Mouse (Mus musculus): ENCODE data around the gene Sema4g.

- TF ChIP-seq CTCF (IDR thresholded peaks at IDR 0.05; ENCODE audit: control insufficient read depth, insufficient read depth, insufficient replicate concordance, low read depth, low read length) = no peak
- TF ChIP-seq POLR2A (IDR thresholded peaks at IDR 0.05; ENCODE audit: control insufficient read depth, low read depth, low read length) = 0 out of 2 replicates have a peak, but pooled peaks have one; percentile 30
Measured at GRCm38 (mm10) chr19:45017909-45018308, 29.0 kb downstream of the Sema4g start.
